Mouse (Mus musculus): ENCODE results near the gene Pou3f3.

Pou3f3 gene

DNA sequence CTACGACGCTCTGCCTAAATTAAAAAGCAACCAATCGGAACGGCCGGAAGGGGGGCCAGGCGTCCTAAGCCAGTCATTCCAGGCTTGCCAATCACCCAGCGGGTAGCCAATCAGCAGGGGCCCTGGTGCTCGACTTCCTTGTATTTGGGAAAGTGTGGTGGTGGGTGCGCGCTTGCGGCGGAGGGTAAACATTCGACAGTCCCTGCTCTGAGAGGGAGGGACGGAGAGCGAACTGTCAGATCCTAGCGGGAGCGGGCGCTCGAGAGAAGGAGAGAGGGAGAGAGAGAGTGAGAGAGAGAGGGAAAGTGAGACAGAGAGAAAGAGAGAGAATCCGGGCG, at the start of gene Pou3f3:
Pou3f3 (plus strand) TSS at position 191 of the 338 bp plus-strand sequence.
- peak; percentile 78 for DNase-seq

DNA sequence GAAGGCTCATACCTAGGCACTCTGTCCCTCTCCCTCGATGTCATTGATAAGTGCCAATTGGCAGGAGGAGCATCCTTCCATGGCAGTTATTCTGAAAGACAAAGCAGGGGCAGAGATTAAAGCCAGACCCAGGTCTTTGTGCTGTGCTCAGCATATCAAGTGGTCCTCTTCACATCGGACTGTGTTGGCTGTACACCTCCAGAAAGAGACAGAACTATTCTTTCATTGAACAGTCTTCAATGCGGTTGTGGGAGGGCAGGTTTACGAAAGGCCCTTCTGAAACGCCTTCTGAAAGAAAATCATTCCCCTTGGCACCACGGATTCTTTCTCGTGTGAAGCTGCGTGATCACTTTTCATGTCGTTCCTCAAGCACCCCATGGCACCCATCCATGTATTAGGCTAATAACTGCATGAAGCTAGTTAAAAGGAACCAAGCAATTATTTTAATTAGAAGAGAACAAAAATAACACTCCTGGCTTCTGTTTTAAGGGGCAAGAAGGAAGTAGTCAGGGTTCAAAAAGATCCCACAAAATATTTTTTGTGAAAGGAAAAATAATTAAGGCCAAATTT, 47.1 kb upstream of the Pou3f3 start:
- no peak for DNase-seq

DNA sequence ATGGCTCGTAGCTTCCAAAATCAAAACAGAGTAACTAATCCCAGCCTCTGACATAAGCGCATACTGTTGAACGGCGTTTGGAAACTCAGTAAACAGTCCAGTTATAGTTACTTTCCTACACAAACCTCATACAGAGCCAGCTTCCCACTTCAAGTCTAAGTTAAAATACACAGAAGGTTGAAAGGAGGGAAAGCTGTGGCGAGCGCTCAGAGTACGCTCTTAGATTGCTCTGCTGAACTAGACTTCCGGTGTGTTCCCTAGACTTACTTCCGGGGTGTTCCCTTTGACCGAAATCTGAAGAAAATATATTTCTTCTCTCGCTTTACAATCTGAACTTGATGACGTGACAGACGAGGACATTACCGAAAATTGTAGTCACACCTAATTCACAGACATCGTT, 44.1 kb upstream of the Pou3f3 start:
- no peak for DNase-seq

DNA sequence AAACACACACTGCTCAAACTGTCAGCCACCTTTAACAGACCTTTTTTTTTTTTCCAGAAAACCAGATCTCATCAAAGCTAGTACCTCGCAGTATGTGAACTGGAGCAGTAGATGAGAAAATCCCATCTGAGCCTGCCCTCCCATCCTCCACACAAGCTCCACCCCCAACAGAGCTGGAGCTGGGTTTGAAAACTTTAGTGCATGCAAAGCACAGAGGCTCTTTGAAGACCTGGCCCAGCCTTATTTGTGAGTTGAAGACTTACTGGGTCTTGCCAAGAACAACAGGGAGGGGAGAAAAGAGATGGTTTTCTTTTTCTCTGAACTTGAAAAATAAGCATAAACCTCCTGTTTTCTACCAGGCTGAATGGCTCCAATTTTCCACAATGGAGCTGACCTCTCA, 28.0 kb upstream of the Pou3f3 start:
- DNase-seq, result no peak

DNA sequence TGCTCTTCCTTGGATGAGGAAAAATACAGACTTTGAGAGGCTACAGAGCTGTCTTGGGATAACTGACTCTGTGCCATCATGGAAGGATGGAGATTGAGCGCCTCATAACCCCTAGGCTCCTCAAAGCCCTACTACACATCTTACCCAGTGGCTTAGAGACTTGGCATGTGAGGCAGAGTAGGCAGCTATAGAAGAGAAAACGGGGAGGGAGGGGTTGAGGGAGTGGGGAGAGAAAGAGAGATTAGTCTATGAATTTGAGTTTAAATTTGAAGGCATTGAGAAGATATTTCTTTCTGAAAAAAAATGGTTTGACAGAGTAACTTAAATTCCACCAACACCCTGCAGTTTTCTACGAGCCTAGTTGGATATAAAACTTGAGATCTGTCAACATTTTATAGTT, 14.9 kb upstream of the Pou3f3 start:
- no peak for DNase-seq

DNA sequence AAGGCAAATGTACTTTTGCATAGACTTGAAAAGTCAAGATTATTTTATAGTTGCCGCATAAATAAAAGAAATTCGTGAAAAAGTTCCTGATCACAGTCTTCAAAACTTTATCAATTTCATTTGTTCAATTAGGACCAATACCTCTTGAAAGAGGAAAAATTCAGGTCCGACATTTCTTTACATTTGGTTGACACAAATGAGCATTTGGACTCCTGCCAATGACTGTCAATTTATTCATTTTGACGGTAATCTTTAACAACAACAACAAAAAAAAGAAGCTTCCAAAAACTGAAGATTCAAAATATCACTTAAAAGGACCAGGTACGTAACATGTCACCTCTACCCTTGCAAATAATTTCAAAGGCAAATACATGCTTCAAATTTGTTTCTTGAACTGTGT, 13.8 kb upstream of the Pou3f3 start:
- DNase-seq, result no peak

DNA sequence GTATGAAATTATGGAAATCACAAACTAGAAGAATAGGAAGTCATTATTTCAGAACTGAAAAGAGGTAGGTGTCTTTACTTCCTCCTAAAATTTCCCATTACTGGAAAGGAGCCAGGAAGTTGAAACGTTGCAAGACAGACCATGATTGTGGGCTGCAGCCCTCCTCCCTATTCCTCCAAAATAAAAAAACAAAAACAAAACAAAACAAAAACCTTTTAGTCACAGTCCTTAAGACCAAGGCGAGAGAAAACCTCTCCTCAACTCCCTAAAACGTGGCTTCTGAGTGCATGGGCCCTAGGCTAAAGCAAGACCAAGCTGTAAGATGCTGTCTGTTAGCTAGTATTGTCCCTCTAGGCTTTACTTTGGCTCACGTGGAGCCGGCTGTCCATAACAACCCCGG, 11.7 kb upstream of the Pou3f3 start:
- no peak for DNase-seq

DNA sequence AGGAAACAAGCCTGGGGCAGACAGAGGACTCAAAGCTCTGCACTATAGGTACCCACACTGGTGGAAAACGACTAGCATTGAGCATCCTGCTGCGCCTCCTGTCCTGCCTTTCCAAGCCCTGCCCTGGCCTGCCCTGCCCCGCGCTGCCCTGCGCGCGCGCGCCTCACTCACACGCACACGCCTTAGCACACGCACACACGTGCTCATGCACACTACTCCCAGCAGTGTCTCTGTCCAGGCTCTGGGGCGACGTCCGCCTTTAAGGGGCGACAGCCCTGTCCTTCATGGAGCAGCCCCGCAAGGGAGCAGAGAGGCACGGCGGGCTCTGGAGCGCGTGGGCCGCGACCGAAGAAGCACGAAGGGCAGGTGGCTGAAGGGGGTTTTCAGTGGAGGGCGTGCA, 11.2 kb upstream of the Pou3f3 start:
- peak; percentile 15 for DNase-seq

DNA sequence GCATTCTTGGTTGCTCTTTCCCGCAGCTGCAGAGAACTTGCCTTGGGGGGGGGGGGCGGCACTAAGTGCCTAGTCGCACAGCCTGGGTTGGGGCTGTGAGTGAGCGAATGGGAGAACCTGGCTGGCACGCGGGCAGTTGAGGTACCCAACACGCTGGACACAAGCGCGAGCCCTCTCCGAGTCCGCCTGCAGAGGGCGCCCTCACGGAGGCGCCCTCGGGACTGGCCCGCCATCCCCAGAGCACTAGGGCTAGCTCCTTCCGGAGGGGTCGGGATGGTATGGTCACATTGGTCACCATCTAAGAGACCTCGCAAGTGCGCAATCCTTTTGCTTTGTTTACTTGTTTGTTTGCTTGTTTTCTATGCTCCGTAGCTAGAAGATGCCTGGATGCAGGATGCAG, 10.8 kb upstream of the Pou3f3 start:
- peak; percentile 22 for DNase-seq

DNA sequence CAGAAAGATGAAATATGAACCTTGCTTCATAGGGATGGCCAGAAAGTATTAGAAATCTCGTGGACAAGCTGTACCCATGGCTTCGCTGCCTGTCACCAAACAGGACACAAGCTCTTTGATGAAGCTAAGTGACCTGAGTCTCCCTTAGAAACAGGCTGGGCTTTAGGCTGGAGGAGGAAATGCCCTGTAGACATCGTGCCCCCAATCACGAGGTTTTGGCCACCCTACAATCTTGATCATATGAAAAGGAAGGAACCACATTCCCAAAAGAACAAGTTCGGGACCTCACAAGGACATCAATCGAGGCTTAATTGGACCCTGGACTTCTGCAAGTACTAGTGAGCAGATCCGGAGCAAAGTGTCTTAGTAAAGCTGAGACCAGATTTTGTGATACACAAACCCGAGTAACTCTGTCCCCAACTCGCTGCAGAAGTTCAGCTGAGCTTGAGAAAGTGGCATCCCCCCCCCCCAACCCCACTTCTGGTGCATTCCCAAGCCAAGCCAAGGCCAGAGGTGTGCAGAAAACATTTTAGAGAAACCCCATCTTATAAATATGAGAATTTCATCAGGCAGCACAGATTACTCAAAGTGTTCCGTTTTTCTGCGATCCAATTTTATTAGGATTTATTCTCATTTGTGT, 10.1 kb upstream of the Pou3f3 start:
- DNase-seq, result no peak

DNA sequence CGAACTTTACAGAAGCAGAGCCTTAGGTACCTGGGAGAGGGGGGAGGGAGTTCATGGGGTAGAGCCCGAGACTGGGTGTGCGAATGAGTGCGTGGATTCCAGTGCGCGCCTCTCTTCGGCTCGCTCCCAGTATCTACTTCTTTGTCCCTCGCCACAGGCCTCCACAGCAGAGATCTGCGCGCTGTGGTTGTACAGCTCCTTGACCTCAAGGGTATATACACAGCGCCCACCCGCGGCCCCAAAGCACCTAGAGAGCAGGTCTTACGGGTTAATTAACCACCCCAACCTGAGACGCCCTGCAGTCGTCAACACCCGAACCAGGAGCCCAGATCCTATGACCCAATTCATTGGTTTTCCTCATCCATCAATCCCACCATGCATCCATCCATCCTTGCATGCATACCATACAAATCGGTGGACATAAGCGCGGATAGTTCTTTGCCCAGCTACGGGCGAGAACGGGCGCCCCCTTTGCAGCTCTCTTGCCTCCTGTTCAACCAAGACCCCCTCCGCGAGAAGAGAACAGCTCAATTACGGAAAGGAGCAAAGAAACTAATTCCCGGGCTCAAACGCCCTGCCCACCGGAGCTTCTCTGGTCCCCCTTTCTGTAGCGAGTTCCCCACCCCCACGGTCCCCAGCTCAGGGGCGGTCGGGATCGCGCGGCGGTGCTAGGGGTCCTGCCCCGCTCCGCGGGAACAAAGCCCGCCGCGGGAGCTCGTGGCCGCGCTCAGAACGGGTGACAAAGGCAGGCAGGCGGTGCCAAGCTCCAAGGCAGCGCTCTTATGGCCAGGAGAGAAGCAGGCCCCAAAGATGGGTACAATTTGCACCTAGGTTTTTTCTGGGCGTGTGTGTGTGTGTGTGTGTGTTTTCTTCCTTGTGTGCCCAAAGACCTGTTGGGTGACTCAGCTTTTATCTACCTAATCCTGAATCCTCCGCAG, 9.1 kb upstream of the Pou3f3 start:
- peak; percentile 9 for DNase-seq

DNA sequence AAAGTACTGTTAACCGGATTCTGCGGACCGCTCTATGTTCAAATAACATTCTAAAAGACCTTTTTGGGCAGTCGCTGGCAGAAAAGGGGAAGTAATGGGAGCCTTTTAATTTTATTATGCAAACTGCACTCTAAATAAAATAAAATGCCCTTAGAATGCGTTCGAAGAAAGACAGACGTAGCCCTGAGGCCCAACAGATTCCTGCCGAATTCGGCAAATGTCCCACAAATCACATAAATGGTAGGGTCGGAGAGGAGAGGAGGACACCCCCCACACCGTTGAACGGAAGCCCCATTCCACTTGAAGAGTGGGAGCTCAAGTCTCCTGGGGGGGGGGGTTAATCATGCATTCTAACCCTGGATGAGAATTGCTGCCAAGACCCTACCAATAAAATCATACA, 8.3 kb upstream of the Pou3f3 start:
- DNase-seq, result no peak

DNA sequence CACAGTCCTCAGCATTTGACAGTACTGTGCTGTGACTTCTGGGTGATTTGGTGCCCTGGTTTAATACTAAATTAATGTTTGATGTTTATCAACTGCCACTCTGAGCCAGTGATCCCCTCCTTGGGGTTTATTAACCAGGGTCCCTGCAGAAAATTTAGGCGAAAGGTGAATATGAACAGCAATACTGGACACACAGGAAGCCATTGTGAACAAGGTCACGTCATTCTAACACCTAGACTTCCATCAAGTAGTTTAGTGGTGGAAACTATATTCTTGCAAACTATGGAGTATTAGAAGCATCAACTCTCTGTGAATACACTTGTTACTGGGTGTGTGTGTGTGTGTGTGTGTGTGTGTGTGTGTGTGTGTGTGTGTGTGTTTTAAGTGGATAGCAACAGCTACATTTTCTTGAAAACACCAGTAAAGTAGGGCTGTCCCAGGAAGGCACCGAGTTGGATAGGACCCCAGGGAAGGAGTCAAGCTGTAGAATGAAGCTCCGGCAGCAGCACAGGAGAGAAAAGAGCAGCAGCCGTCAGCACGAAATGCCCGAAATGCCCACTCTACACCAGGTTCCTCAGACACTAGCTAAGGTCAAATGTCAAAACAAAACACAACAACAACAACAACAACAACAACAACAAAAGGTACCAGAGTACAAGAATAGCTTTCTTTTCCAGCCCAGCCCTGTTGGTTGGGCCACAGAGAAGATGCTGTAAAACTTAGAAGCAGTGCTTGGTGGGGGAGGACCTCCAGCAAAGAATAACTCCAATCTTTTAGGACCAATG, 7.6 kb upstream of the Pou3f3 start:
- no peak for DNase-seq

DNA sequence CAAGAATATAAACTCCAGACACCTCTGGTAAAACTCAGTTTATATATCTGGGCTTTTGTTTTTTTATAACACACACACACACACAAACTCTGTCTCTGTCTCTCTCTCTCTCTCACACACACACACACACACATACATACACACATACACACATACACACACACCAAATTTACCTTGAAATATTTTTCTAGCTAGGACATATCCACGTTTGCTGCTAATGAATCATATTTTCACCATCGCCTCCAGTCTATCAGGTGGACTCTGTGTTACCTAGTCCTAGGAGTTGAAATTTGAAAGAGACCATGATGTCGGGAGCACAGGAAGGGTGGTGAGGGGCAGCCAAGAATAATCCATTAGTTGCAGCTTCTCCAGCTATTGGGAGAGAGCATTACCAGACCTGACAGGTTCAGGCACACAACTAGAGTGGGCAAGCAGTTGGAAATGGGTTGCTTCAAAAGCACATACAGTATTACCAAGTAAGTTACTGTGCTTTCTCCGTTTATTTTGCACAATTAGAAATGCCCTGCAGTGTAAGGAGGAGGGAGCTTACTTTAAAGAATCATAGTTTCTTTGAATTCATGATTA, 6.9 kb upstream of the Pou3f3 start:
- no peak for DNase-seq

DNA sequence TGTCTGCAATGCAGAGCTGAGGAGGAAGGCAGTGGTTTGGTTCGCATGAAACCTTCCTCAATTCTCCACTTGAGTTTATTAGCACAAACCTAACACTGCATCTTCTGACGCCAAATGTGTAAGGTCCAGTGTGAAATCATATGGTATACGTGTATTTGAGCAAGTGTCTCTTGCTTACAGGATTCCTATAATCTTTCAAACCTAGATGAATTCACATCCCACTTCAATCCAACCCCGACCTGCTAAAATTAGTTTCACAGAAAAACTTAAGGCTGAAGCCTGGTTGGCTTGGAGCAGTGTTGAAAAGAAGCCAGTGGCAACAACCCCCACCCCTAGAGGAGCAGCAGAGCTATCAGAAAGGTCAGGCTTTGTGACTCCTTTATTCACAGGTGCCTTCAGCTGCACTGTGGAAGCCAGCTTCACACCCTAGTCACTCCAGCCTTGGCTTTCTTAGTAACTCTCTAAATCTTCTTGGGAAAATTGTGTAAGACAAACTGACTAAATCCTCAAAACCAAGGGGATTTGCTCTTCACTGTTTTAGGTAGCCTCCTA, 5.5 kb upstream of the Pou3f3 start:
- DNase-seq, result no peak

DNA sequence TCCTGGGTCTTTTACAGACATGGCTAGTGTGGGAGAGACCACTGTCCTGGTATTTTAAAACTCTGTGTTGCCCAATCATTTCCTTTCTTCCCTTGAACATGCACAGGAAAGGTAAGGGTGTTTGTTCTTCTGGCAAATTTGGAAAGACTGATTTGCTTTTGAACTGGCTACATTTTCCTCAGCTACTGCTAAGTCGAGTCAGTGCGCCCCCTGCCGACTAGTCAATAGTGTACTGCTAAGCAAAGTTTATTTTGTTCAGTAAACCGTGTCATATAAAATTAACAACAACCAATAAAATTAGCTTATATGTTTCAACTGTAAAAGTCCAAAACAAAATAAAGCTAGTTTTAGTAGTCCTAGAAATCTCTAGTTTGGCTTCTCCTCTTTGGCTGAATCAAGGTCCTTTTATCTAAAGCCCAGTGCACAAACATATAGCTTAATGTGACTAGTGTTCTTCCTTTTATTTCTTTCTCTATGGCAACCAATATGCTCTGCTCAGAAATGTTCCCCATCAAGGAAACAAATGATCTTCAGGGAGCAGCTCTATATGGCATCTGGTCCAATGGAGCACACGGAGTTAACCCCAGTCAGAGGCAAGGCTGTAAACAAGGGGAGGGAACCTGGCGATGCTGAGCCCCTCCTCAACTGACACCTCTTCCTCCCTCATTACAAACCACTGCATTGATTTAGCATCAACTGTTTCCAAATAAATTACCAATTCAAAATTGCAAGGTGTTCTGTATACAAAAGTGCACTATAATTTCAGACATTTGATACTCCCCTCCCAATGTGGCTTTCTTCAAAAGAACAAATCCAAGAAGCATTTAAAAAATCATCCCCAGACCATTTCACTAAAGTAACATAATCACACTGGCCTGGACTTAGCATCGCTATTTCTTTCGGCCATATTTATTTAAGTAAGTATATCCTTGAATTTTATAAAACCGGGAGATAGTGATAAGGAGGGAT, 4.1 kb upstream of the Pou3f3 start:
- DNase-seq, result no peak

DNA sequence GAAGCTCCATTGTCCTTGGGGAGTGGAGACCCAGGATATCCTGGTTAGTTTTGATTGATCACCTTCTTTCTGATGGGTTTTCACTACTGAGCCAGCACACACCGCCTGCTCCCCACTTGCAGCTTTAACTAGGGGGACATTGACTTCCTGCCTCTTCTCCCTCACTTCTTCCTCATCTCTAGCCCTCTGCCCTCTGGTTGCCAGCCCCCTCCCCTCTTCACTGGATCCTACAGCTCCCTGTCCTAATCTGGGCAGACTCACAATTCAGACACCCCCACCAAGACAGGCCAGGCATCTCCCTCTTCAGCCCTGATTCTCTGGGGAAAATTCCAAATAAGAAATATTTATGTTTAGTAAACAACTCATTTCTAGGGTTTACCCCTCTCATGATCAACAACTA, 3.3 kb upstream of the Pou3f3 start:
- no peak for DNase-seq

DNA sequence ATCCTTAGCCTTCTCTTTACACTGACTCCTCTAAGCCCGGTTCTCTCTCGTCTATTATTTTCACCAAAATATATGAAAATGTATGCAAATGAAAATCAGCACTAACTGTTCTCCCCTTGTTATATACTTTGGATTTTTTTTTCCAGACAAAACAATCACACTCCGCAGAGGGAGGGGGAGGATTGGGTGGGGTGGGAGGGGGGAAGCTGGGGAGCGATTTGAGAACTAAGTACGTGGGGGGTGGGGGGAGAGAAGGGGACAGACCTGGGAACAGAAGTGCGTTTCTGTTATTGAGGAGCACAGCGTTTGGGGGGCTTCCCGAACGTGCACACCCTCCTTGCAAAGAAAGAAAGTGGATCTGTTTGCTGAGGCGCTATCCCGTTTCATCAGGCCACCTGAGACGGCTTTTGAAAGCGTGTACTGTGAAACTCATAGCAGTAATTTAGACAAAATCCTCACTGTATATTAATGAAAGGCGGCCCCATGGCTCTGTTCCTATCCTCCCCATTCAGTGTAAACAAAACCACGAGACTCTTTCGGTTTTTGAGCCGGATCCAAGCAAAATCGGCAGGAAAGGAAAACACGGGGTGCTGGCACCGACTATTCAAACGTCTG, 2.4 kb upstream of the Pou3f3 start:
- no peak for DNase-seq

DNA sequence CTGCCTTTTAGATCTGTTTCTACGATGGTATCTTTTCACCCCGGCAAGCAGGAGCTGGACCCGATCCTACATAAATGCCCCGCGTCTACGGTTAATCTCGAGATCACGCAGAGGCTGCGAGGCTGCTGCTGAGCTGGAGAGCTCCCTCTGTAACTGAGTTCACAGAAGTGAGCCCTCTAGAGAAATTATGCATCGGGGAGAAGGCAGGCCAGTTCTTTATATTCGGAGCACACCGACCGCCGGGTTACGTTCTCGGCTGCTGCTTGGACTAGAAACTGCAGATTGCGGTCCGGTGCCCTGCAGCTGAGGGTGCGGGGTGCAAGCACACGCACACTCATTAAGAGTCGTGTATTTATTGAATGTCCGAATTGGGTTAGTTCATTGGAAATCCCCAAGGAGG, 1.7 kb upstream of the Pou3f3 start:
- DNase-seq, result no peak

DNA sequence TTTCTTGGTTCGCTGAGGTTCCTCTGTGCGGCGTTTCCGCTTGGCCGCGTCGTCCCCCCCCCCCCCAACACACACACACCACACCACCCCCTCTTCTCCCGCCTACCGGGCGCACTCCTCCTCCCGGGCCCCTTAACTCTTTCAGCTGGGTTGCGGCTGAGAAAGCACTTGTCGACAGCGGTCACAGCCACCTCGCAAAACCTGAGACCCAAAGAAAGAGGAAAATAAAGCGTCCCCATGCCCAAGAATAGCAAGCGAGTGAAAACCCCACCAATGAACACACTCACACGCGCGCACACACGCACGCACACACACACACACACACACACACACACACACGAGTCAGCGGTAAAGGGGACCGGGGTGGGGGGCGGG, 1.3 kb upstream of the Pou3f3 start:
- no peak for DNase-seq
